Mouse (Mus musculus) intestine, embryonic 15.5 days (tissue): ENCODE measurements at regions not wholly inside any gene's neighbourhood (a gene's known extent, or its start where the extent isn't known, plus 50 kb on each side); places are given as distances from the start of the nearest gene placed in this dataset.

Experiments used
- ATAC-seq: fragments of 200-750 bp; cut with Nextera tagmentation; 2 replicates; pipeline ENCODE4 v1.8.0; 2017; ENCODE audit warnings: moderate TSS enrichment, moderate library complexity
- H3K27ac ChIP-seq: fragments of 300-500 bp; sonication (generic); 2 replicates; pipeline ENCODE4 v1.5.1; 2015; ENCODE audit warnings: mild to moderate bottlenecking, inconsistent platforms
- H3K27me3 ChIP-seq: fragments of 300-500 bp; sonication (generic); replicated peaks from 2 replicates; pipeline ENCODE4 v1.6.1; 2015; ENCODE audit warnings: inconsistent platforms
- H3K36me3 ChIP-seq: fragments of 300-500 bp; sonication (generic); 2 replicates; pipeline ENCODE4 v1.6.1; 2015; ENCODE audit warnings: inconsistent platforms
- H3K4me1 ChIP-seq: fragments of 300-500 bp; sonication (generic); replicated peaks from 2 replicates; pipeline ENCODE4 v1.6.1; 2015; ENCODE audit warnings: inconsistent platforms
- H3K4me2 ChIP-seq: fragments of 300-500 bp; sonication (generic); replicated peaks from 2 replicates; pipeline ENCODE4 v1.6.1; 2015; ENCODE audit warnings: mild to moderate bottlenecking, inconsistent platforms
- H3K4me3 ChIP-seq: fragments of 300-500 bp; sonication (generic); replicated peaks from 2 replicates; pipeline ENCODE4 v1.5.1; 2015; ENCODE audit warnings: inconsistent platforms
- H3K9ac ChIP-seq: fragments of 300-500 bp; sonication (generic); 2 replicates; pipeline ENCODE4 v1.6.1; 2015; ENCODE audit warnings: inconsistent platforms
- H3K9me3 ChIP-seq: fragments of 300-500 bp; sonication (generic); 2 replicates; pipeline ENCODE4 v1.6.1; 2016; ENCODE audit warnings: inconsistent platforms
- WGBS: fragments of 180-500 bp; shearing (Covaris S2); methylation state at CpG from one replicate; pipeline ENCODE4 v1.1.7; 2015; 5-methylcytosine and 5-hydroxymethylcytosine counted together

- Histone ChIP-seq H3K4me1 (no peaks in the 10 kb centered on the region), H3K4me2 (no peak overlapping the region), H3K36me3 (no peaks in the 10 kb centered on the region), H3K9me3 (no peaks in the 10 kb centered on the region), H3K27ac (no peak overlapping the region), H3K27me3 (no peaks in the 10 kb centered on the region), H3K9ac (no peak overlapping the region), H3K4me3 (no peak overlapping the region)
- ATAC-seq, result no peak
- WGBS, result 78% methylated on average over 5 of the region's 5 CpGs
Observed at GRCm38 (mm10) chr7:124907662-124908296, 536.7 kb upstream of the Kdm8 start.

- Histone ChIP-seq H3K4me2 (no peak overlapping the region), H3K9me3 (no peaks in the 10 kb centered on the region), H3K4me3 (no peak overlapping the region), H3K36me3 (no peaks in the 10 kb centered on the region), H3K27me3 (no peaks in the 10 kb centered on the region), H3K27ac (no peak overlapping the region), H3K9ac (no peak overlapping the region), H3K4me1 (no peaks in the 10 kb centered on the region)
- no peak for ATAC-seq
- 71% methylated on average over 5 of the region's 5 CpGs for WGBS
Observed at GRCm38 (mm10) chr7:124914061-124914460, 530.4 kb upstream of the Kdm8 start.

GRCm38 (mm10) chr7:124914479-124914878 lies 530.0 kb upstream of the Kdm8 start:
- WGBS, result 63% methylated on average over 4 of the region's 4 CpGs
- no peaks in the 10 kb centered on the region for H3K4me1 ChIP-seq
- H3K4me3 ChIP-seq, result no peak overlapping the region

GRCm38 (mm10) chr7:124914972-124915371 lies 529.5 kb upstream of the Kdm8 start:
- no peak overlapping the region for H3K27ac ChIP-seq
- no peak overlapping the region for H3K4me2 ChIP-seq
- no peak overlapping the region for H3K4me3 ChIP-seq
- no peaks in the 10 kb centered on the region for H3K36me3 ChIP-seq
- no peaks in the 10 kb centered on the region for H3K9me3 ChIP-seq
- WGBS, result 43% methylated on average over 6 of the region's 6 CpGs
- no peak overlapping the region for H3K9ac ChIP-seq
- H3K4me1 ChIP-seq, result no peaks in the 10 kb centered on the region
- ATAC-seq, result no peak
- no peaks in the 10 kb centered on the region for H3K27me3 ChIP-seq

More at GRCm38 (mm10) chr7:124914479-124914878, 530.0 kb upstream of the Kdm8 start:
- Histone ChIP-seq H3K9me3 (no peaks in the 10 kb centered on the region), H3K9ac (no peak overlapping the region), H3K27me3 (no peaks in the 10 kb centered on the region), H3K27ac (no peak overlapping the region), H3K36me3 (no peaks in the 10 kb centered on the region), H3K4me2 (no peak overlapping the region)
- ATAC-seq, result no peak

GRCm38 (mm10) chr7:124915637-124916036 lies 528.8 kb upstream of the Kdm8 start:
- Histone ChIP-seq H3K36me3 (no peaks in the 10 kb centered on the region), H3K9ac (no peak overlapping the region), H3K4me1 (no peaks in the 10 kb centered on the region), H3K9me3 (no peaks in the 10 kb centered on the region), H3K27me3 (no peaks in the 10 kb centered on the region), H3K27ac (no peak overlapping the region), H3K4me2 (no peak overlapping the region), H3K4me3 (no peak overlapping the region)
- 75% methylated on average over 5 of the region's 5 CpGs for WGBS
- no peak for ATAC-seq

- Histone ChIP-seq H3K9ac (no peak overlapping the region), H3K4me2 (no peak overlapping the region), H3K27me3 (no peaks in the 10 kb centered on the region), H3K27ac (no peak overlapping the region), H3K4me1 (no peaks in the 10 kb centered on the region), H3K36me3 (no peaks in the 10 kb centered on the region), H3K4me3 (no peak overlapping the region), H3K9me3 (no peaks in the 10 kb centered on the region)
- no peak for ATAC-seq
- 30% methylated on average over 5 of the region's 5 CpGs for WGBS
Observed at GRCm38 (mm10) chr7:124917606-124918120, 526.8 kb upstream of the Kdm8 start.

GRCm38 (mm10) chr7:124922806-124923205 lies 521.7 kb upstream of the Kdm8 start:
- H3K4me3 ChIP-seq, result no peak overlapping the region
- H3K4me1 ChIP-seq, result no peaks in the 10 kb centered on the region
- no peaks in the 10 kb centered on the region for H3K27me3 ChIP-seq
- no peaks in the 10 kb centered on the region for H3K36me3 ChIP-seq
- H3K9ac ChIP-seq, result no peak overlapping the region
- H3K27ac ChIP-seq, result no peak overlapping the region
- no peak overlapping the region for H3K4me2 ChIP-seq
- WGBS, result 49% methylated on average over 7 of the region's 7 CpGs
- no peak for ATAC-seq
- no peaks in the 10 kb centered on the region for H3K9me3 ChIP-seq

GRCm38 (mm10) chr7:124933573-124933972 lies 510.9 kb upstream of the Kdm8 start:
- Histone ChIP-seq H3K36me3 (no peaks in the 10 kb centered on the region), H3K27me3 (no peaks in the 10 kb centered on the region), H3K4me1 (no peaks in the 10 kb centered on the region), H3K4me3 (no peak overlapping the region), H3K4me2 (no peak overlapping the region), H3K27ac (no peak overlapping the region), H3K9me3 (no peaks in the 10 kb centered on the region), H3K9ac (no peak overlapping the region)
- WGBS, result 65% methylated on average over 3 of the region's 3 CpGs
- ATAC-seq, result no peak

GRCm38 (mm10) chr7:124939357-124939756 lies 505.1 kb upstream of the Kdm8 start:
- no peak overlapping the region for H3K4me3 ChIP-seq
- no peak overlapping the region for H3K4me2 ChIP-seq
- H3K36me3 ChIP-seq, result no peaks in the 10 kb centered on the region
- WGBS, result 76% methylated on average over 1 of the region's 1 CpGs
- H3K27ac ChIP-seq, result no peak overlapping the region
- H3K4me1 ChIP-seq, result no peaks in the 10 kb centered on the region
- ATAC-seq, result no peak
- H3K9me3 ChIP-seq, result no peaks in the 10 kb centered on the region
- no peak overlapping the region for H3K9ac ChIP-seq
- H3K27me3 ChIP-seq, result no peaks in the 10 kb centered on the region

GRCm38 (mm10) chr7:124941527-124941926 lies 502.9 kb upstream of the Kdm8 start:
- H3K9ac ChIP-seq, result no peak overlapping the region
- no peak overlapping the region for H3K4me2 ChIP-seq
- ATAC-seq, result no peak
- 59% methylated on average over 4 of the region's 4 CpGs for WGBS
- H3K4me3 ChIP-seq, result no peak overlapping the region
- no peaks in the 10 kb centered on the region for H3K27me3 ChIP-seq
- H3K4me1 ChIP-seq, result no peaks in the 10 kb centered on the region
- H3K27ac ChIP-seq, result no peak overlapping the region
- no peaks in the 10 kb centered on the region for H3K36me3 ChIP-seq
- H3K9me3 ChIP-seq, result no peaks in the 10 kb centered on the region

GRCm38 (mm10) chr7:124946424-124946823 lies 498.1 kb upstream of the Kdm8 start:
- Histone ChIP-seq H3K4me2 (no peak overlapping the region), H3K9ac (no peak overlapping the region), H3K27me3 (no peaks in the 10 kb centered on the region), H3K36me3 (no peaks in the 10 kb centered on the region), H3K4me3 (no peak overlapping the region), H3K9me3 (no peaks in the 10 kb centered on the region), H3K27ac (no peak overlapping the region), H3K4me1 (no peaks in the 10 kb centered on the region)
- no peak for ATAC-seq
- WGBS, result 65% methylated on average over 1 of the region's 1 CpGs

GRCm38 (mm10) chr7:124957329-124957728 lies 487.1 kb upstream of the Kdm8 start:
- H3K9me3 ChIP-seq, result no peaks in the 10 kb centered on the region
- WGBS, result 76% methylated on average over 6 of the region's 6 CpGs
- H3K27me3 ChIP-seq, result no peaks in the 10 kb centered on the region
- H3K36me3 ChIP-seq, result no peaks in the 10 kb centered on the region
- no peak overlapping the region for H3K4me3 ChIP-seq
- no peak overlapping the region for H3K9ac ChIP-seq
- ATAC-seq, result no peak
- no peak overlapping the region for H3K4me2 ChIP-seq
- no peaks in the 10 kb centered on the region for H3K4me1 ChIP-seq
- H3K27ac ChIP-seq, result no peak overlapping the region

- WGBS, result 63% methylated on average over 5 of the region's 5 CpGs
- no peaks in the 10 kb centered on the region for H3K36me3 ChIP-seq
- H3K4me3 ChIP-seq, result no peak overlapping the region
- no peak for ATAC-seq
- no peak overlapping the region for H3K4me2 ChIP-seq
- no peaks in the 10 kb centered on the region for H3K4me1 ChIP-seq
- H3K9me3 ChIP-seq, result no peaks in the 10 kb centered on the region
- no peaks in the 10 kb centered on the region for H3K27me3 ChIP-seq
- H3K9ac ChIP-seq, result no peak overlapping the region
- no peak overlapping the region for H3K27ac ChIP-seq
Observed at GRCm38 (mm10) chr7:124974870-124975488, 469.5 kb upstream of the Kdm8 start.
